Mouse (Mus musculus) embryonic facial prominence, embryonic 14.5 days (tissue): ENCODE results near the gene Cdc45. TPM values are rescaled to one million over a fixed set of nuclear protein-coding genes. Genes with fewer than 3 reads are reported as not detected.

ENCODE experiments used
- polyA plus RNA-seq: library from polyadenylated mRNA; unstranded; fragments of >200 nt; fragmentation: Nextera tagmentation; extraction: Ambion mirVana; gene quantifications from 2 replicates; pipeline ENCODE4 v1.2.1, GENCODE M21; 2014

The Cdc45 gene
- polyA plus RNA-seq, 1 experiment from 2014 or later = 34.5 TPM

Other genes starting within 250 kb of the Cdc45 start
- 10.5 and 12.4 TPM in 2 replicates for gene Tbx1, start 221.3 kb downstream of the Cdc45 start, polyA plus RNA-seq
- gene Gp1bb, start 189.6 kb downstream of the Cdc45 start, polyA plus RNA-seq = 3.0 and 3.1 TPM in 2 replicates
- gene Gm49601, start 185.6 kb downstream of the Cdc45 start, polyA plus RNA-seq = 2.4 and 2.6 TPM in 2 replicates
- gene Sept5, start 182.0 kb downstream of the Cdc45 start, polyA plus RNA-seq = 34.1 and 43.5 TPM in 2 replicates
- gene Cldn5, start 35.1 kb downstream of the Cdc45 start, polyA plus RNA-seq = 35.4 and 39.5 TPM in 2 replicates
- 49.2 and 55.5 TPM in 2 replicates for gene Ufd1, start 208 bp downstream of the Cdc45 start, polyA plus RNA-seq
- gene 2510002D24Rik, start 24.6 kb upstream of the Cdc45 start, polyA plus RNA-seq = 20.1 and 22.2 TPM in 2 replicates
- not detected in 2 replicates for gene Gm28539, start 24.6 kb upstream of the Cdc45 start, polyA plus RNA-seq
- 57.3 and 60.9 TPM in 2 replicates for gene Mrpl40, start 64.9 kb upstream of the Cdc45 start, polyA plus RNA-seq
- gene Hira, start 65.0 kb upstream of the Cdc45 start, polyA plus RNA-seq = 10.8 and 14.7 TPM in 2 replicates